Comparison of ENCODE assay signal across 9 mouse cellular contexts in the genomic region with DNA sequence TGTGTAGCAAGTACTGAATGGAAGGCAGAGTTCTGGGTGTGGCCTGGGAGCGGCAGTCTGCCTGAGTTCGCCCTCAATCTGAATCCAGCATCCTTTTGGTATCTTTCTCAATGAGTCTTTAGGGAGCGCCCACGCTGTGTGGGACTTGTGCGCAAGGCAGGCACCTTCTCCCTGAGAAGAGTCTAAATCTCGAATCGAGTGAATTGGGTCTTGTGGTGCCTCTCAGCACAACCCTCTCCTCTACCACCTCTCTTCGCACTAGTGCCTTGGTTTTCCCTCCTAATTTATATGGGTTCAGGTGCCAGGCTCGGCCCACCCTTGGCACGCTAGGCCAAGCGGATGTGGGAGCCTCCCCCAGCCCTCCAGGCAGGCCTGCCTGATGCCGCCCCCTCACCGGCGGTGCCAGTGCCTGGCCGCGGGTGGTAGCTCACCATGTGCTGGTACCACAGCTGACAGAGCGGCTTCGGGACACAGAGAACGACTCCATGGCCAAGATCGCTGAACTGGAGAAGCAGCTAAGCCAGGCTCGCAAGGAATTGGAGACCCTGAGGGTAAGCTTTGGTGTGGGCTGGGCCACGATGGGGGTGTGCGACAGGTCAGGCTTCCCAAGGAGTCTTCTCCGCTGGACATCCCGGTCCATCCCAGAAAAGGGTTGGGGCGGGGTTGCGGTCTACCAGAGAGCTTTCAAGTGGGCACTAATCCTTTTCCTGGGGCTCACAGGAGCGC. TPM values are rescaled to one million over a fixed set of nuclear protein-coding genes. Genes with fewer than 3 reads are reported as not detected.
A peak's percentile ranks its signal among the peaks of the same experiment; 100 is the strongest.
DNase-seq lines count a peak whose midpoint lies in the region; ATAC-seq and TF ChIP-seq lines count a peak whose summit lies in the region.
"Had no signal": no experiment of that assay in that cellular context is flagged by ENCODE, and none has a peak within 500 bp of the region (broad histone marks: within the 10 kb centered on the region; RNA-seq: fewer than 3 reads in every experiment).

No protein-coding gene starts in this region.

- no peaks in the 10 kb centered on the region for H3K9me3 ChIP-seq in E14TG2a.4 (ENCODE audit: low read length)
- no peaks in the 10 kb centered on the region for H3K9me3 ChIP-seq in forebrain, embryonic 10.5 days
- H3K9me3 ChIP-seq: liver, embryonic 13.5 days had no signal

- no peak for DNase-seq in frontal cortex, postnatal 14 days (ENCODE audit: low spot score in 2 of 2)
- no peak for DNase-seq in forebrain, embryonic 10.5 days (ENCODE audit: extremely low spot score, low spot score)
- peak; percentile 66 for DNase-seq in left cerebral cortex, adult 11 months (ENCODE audit: low spot score)
- no peak for DNase-seq in yolk sac, embryonic 10.5 days (ENCODE audit: low spot score)
- DNase-seq: liver, embryonic 13.5 days had no signal

- peak overlapping the region; percentile 70 for H3K4me3 ChIP-seq in E14TG2a.4 (replicated peaks; ENCODE audit: low read length)
- peak overlapping the region; percentile 42 for H3K4me3 ChIP-seq in forebrain, embryonic 10.5 days
- H3K4me3 ChIP-seq in olfactory bulb, adult 2 months (ENCODE audit: insufficient read depth, low read depth, low read length), result peak overlapping the region; percentile 52
- H3K4me3 ChIP-seq: liver, embryonic 13.5 days had no signal

- WGBS in forebrain, embryonic 10.5 days, result 17% methylated on average over 28 of the region's 28 CpGs
- 17% methylated on average over 28 of the region's 28 CpGs for WGBS in olfactory bulb, adult 2 months

- no peak for TF ChIP-seq CTCF in E14TG2a.4 (conservative IDR thresholded peaks at IDR 0.05; ENCODE audit: low read length)
- TF ChIP-seq CTCF in olfactory bulb, adult 2 months (IDR thresholded peaks at IDR 0.05; ENCODE audit: insufficient read depth, low read depth, low read length), result no peak

- TF ChIP-seq POLR2A in olfactory bulb, adult 2 months (IDR thresholded peaks at IDR 0.05; ENCODE audit: insufficient read depth, low read depth, low read length), result peak; percentile 3; the same call in 1 of the 2 replicates

- ATAC-seq in frontal cortex, adult (ENCODE audit: low TSS enrichment), result peak; percentile 53
- ATAC-seq in erythroblast, adult 5-6 weeks (replicated peaks; ENCODE audit: low FRiP score, poor library complexity, severe bottlenecking), result no peak

- H3K36me3 ChIP-seq in E14TG2a.4 (ENCODE audit: insufficient read depth, low read length), result peaks cover 23% of the 10 kb centered on the region
- H3K36me3 ChIP-seq in forebrain, embryonic 10.5 days (replicated peaks), result no peaks in the 10 kb centered on the region
- H3K36me3 ChIP-seq: liver, embryonic 13.5 days had no signal

- peaks cover 38% of the 10 kb centered on the region for H3K4me1 ChIP-seq in E14TG2a.4 (replicated peaks; ENCODE audit: low read depth, low read length)
- H3K4me1 ChIP-seq in forebrain, embryonic 10.5 days, result peaks cover 17% of the 10 kb centered on the region
- peaks cover 18% of the 10 kb centered on the region for H3K4me1 ChIP-seq in olfactory bulb, adult 2 months (ENCODE audit: control insufficient read depth, insufficient read depth, low read length)
- H3K4me1 ChIP-seq: liver, embryonic 13.5 days had no signal

- no peak overlapping the region for H3K27ac ChIP-seq in forebrain, embryonic 10.5 days
- no peak overlapping the region; the same call in 1 of the 2 replicates for H3K27ac ChIP-seq in olfactory bulb, adult 2 months (ENCODE audit: insufficient read depth, low read depth, low read length)
- H3K27ac ChIP-seq: liver, embryonic 13.5 days had no signal

- H3K27me3 ChIP-seq in E14TG2a.4 (ENCODE audit: insufficient read depth, low read length), result peaks cover 77% of the 10 kb centered on the region
- peaks cover 89% of the 10 kb centered on the region for H3K27me3 ChIP-seq in forebrain, embryonic 10.5 days (ENCODE audit: poor library complexity, severe bottlenecking)

RNA-seq across cellular contexts. Expression of a gene that starts 16.0 kb away (rescaled TPM):
- 0.21 and 0.32 TPM in 2 replicates for polyA plus RNA-seq in forebrain, embryonic 10.5 days (2016; fragmentation: Nextera tagmentation; extraction: Ambion mirVana)
- not detected in 2 replicates for polyA plus RNA-seq in olfactory bulb, adult 2 months (2012; ENCODE audit: insufficient read depth, insufficient read length, low replicate concordance, missing spikeins)
- total RNA-seq in erythroblast, adult 5-6 weeks (2015; ENCODE audit: low replicate concordance), result not detected in 2 replicates
- total RNA-seq in erythroblast, adult 5-6 weeks (2017; ENCODE audit: low replicate concordance), result not detected in 2 replicates
- polyA plus RNA-seq: liver, embryonic 13.5 days had no signal

RNA-seq across cellular contexts. Expression of a gene that starts 21.5 kb away (rescaled TPM):
- 0.47 and 0.81 TPM in 2 replicates for polyA plus RNA-seq in forebrain, embryonic 10.5 days (2016; fragmentation: Nextera tagmentation; extraction: Ambion mirVana)
- 142 TPM in 1 of 2 replicates, not detected in the other for polyA plus RNA-seq in olfactory bulb, adult 2 months (2012; ENCODE audit: insufficient read depth, insufficient read length, low replicate concordance, missing spikeins)
- 70.7 and 93.0 TPM in 2 replicates for total RNA-seq in erythroblast, adult 5-6 weeks (2015; ENCODE audit: low replicate concordance)
- 8.6 and 16.9 TPM in 2 replicates for total RNA-seq in erythroblast, adult 5-6 weeks (2017; ENCODE audit: low replicate concordance)

RNA-seq across cellular contexts. Expression of a gene that starts 25.8 kb away (rescaled TPM):
- not detected in 2 replicates for polyA plus RNA-seq in forebrain, embryonic 10.5 days (2016; fragmentation: Nextera tagmentation; extraction: Ambion mirVana)
- polyA plus RNA-seq in olfactory bulb, adult 2 months (2012; ENCODE audit: insufficient read depth, insufficient read length, low replicate concordance, missing spikeins), result not detected in 2 replicates
- total RNA-seq in erythroblast, adult 5-6 weeks (2015; ENCODE audit: low replicate concordance), result not detected in 2 replicates
- not detected in 2 replicates for total RNA-seq in erythroblast, adult 5-6 weeks (2017; ENCODE audit: low replicate concordance)
- polyA plus RNA-seq: liver, embryonic 13.5 days had no signal

Comparison
In these comparisons a context has a peak if more than half of its experiments do, and no peak if none do; other contexts are left out.
1. RNA of a gene that starts 21.5 kb away (polyA plus RNA-seq): 142 TPM in olfactory bulb, adult 2 months; 0.47 to 0.81 TPM in forebrain, embryonic 10.5 days; every median in the first group is over 10 times any median in the second.
2. Peak in every context shown above with its lines, with median percentiles within 50 percentile points of each other: H3K4me3 ChIP-seq.